Mouse (Mus musculus): Measurements from ENCODE around the gene Psmd14.

GRCm38 (mm10) chr2:61812536-61812935, 101.0 kb downstream of the Psmd14 start:
- TF ChIP-seq CTCF (conservative IDR thresholded peaks at IDR 0.05; ENCODE audit: insufficient read depth, insufficient read length, low read depth, low read length) (no peak), POLR2A (IDR thresholded peaks at IDR 0.05; ENCODE audit: low read depth, low read length) (no peak)
